Mouse (Mus musculus) thymus, adult 18-20 months (tissue): ENCODE data around the gene Gse1.

Experiments used
- DNase-seq, 2 experiments: peaks; one replicate each; pipeline ENCODE4 v3.0.0; 2022; ENCODE audit warnings: mixed read lengths in 2 of 2

Gse1 gene

GRCm38 (mm10) chr8:120426622-120427385 lies 198.5 kb downstream of the Gse1 start:
- no peak for DNase-seq

- no peak for DNase-seq
These were observed 200.2 kb downstream of the Gse1 start for GRCm38 (mm10) chr8:120428492-120428891.

GRCm38 (mm10) chr8:120429116-120429515 lies 200.9 kb downstream of the Gse1 start:
- no peak for DNase-seq

GRCm38 (mm10) chr8:120431042-120431441 lies 202.8 kb downstream of the Gse1 start:
- DNase-seq: no peak

- no peak for DNase-seq
These were observed 204.2 kb downstream of the Gse1 start for GRCm38 (mm10) chr8:120432438-120432837.

- no peak for DNase-seq
These were observed 204.9 kb downstream of the Gse1 start for GRCm38 (mm10) chr8:120433143-120433542.

GRCm38 (mm10) chr8:120433734-120434133 lies 205.5 kb downstream of the Gse1 start:
- DNase-seq: no peak

- DNase-seq: no peak
These were observed 207.5 kb downstream of the Gse1 start for GRCm38 (mm10) chr8:120435781-120436180.

GRCm38 (mm10) chr8:120436491-120437030 lies 208.3 kb downstream of the Gse1 start:
- DNase-seq: no peak

GRCm38 (mm10) chr8:120437207-120437606 lies 209.0 kb downstream of the Gse1 start:
- DNase-seq: no peak

GRCm38 (mm10) chr8:120437666-120438395 lies 209.6 kb downstream of the Gse1 start:
- no peak for DNase-seq

- DNase-seq: no peak
These were observed 211.1 kb downstream of the Gse1 start for GRCm38 (mm10) chr8:120439309-120439708.

- no peak for DNase-seq
These were observed 212.5 kb downstream of the Gse1 start for GRCm38 (mm10) chr8:120440739-120441138.

GRCm38 (mm10) chr8:120441637-120442036 lies 213.4 kb downstream of the Gse1 start:
- no peak for DNase-seq

GRCm38 (mm10) chr8:120442306-120443003 lies 214.2 kb downstream of the Gse1 start:
- DNase-seq: no peak

GRCm38 (mm10) chr8:120445249-120445648 lies 217.0 kb downstream of the Gse1 start:
- no peak for DNase-seq

- no peak for DNase-seq
These were observed 219.9 kb downstream of the Gse1 start for GRCm38 (mm10) chr8:120448131-120448530.

- no peak for DNase-seq
These were observed 220.9 kb downstream of the Gse1 start for GRCm38 (mm10) chr8:120449139-120449538.

GRCm38 (mm10) chr8:120449608-120450031 lies 221.4 kb downstream of the Gse1 start:
- no peak for DNase-seq

GRCm38 (mm10) chr8:120452111-120452510 lies 223.9 kb downstream of the Gse1 start:
- no peak for DNase-seq

- no peak for DNase-seq
These were observed 226.1 kb downstream of the Gse1 start for GRCm38 (mm10) chr8:120454404-120454803.

GRCm38 (mm10) chr8:120460375-120460774 lies 232.1 kb downstream of the Gse1 start:
- no peak for DNase-seq

- DNase-seq: no peak
These were observed 233.9 kb downstream of the Gse1 start for GRCm38 (mm10) chr8:120462119-120462551.
